Mouse (Mus musculus): ENCODE results near the gene Polr1b. TPM values are rescaled to one million over a fixed set of nuclear protein-coding genes. Genes with fewer than 3 reads are reported as not detected.

Polr1b gene
- polyA plus RNA-seq, 1 experiment: 29.3 TPM

Other genes starting within 250 kb of the Polr1b start
- 1.6 and 1.9 TPM in 2 replicates for gene Fbln7, start 238.0 kb upstream of the Polr1b start, polyA plus RNA-seq (2012; rRNA removed)
- gene Zc3h8, start 156.9 kb upstream of the Polr1b start, polyA plus RNA-seq (2012; rRNA removed): 8.4 and 9.3 TPM in 2 replicates
- 6.8 and 7.1 TPM in 2 replicates for gene Zc3h6, start 133.6 kb upstream of the Polr1b start, polyA plus RNA-seq (2012; rRNA removed)
- gene Gm10762, start 133.3 kb upstream of the Polr1b start, polyA plus RNA-seq (2012; rRNA removed): 5.1 and 5.3 TPM in 2 replicates
- gene Vinac1, start 52.8 kb upstream of the Polr1b start, polyA plus RNA-seq (2012; rRNA removed): 0.11 and 0.20 TPM in 2 replicates
- gene Ttl, start 35.1 kb upstream of the Polr1b start, polyA plus RNA-seq (2012; rRNA removed): 30.1 and 30.8 TPM in 2 replicates
- 14.9 and 16.8 TPM in 2 replicates for gene Chchd5, start 28.7 kb downstream of the Polr1b start, polyA plus RNA-seq (2012; rRNA removed)
- gene Slc20a1, start 97.8 kb downstream of the Polr1b start, polyA plus RNA-seq (2012; rRNA removed): 159 and 177 TPM in 2 replicates
- gene Ckap2l, start 196.2 kb downstream of the Polr1b start, polyA plus RNA-seq (2012; rRNA removed): 0.26 and 0.34 TPM in 2 replicates
- gene Il1a, start 209.0 kb downstream of the Polr1b start, polyA plus RNA-seq (2012; rRNA removed): 1.3 and 1.4 TPM in 2 replicates

Data from frontal cortex, adult 2 months (tissue).